Mouse (Mus musculus) heart, postnatal 0 days (tissue): ENCODE results near the gene Fer. TPM values are rescaled to one million over a fixed set of nuclear protein-coding genes. Genes with fewer than 3 reads are reported as not detected.

ENCODE experiments used
- ATAC-seq: fragments of 200-750 bp; cut with Nextera tagmentation; 2 replicates; pipeline ENCODE4 v1.8.0; 2017; ENCODE audit warnings: low read depth, moderate number of reproducible peaks, moderate library complexity; ENCODE audit not compliant: insufficient read depth
- DNase-seq: peaks from one replicate; pipeline ENCODE4 v3.0.0-alpha.2; 2016; ENCODE audit warnings: low spot score
- H3K27ac ChIP-seq: fragments of 300-500 bp; sonication (generic); 2 replicates; pipeline ENCODE4 v1.5.1; 2014; ENCODE audit warnings: low read depth, mild to moderate bottlenecking
- H3K27me3 ChIP-seq: fragments of 300-500 bp; sonication (generic); 2 replicates; pipeline ENCODE4 v1.6.1; 2014; ENCODE audit warnings: low read length, mixed read lengths; ENCODE audit not compliant: control insufficient read depth, insufficient read depth
- H3K36me3 ChIP-seq: fragments of 300-500 bp; sonication (generic); replicated peaks from 2 replicates; pipeline ENCODE4 v1.6.1; 2014; ENCODE audit warnings: low read length, mixed read lengths; ENCODE audit not compliant: control insufficient read depth, insufficient read depth
- H3K4me1 ChIP-seq: fragments of 300-500 bp; sonication (generic); 2 replicates; pipeline ENCODE4 v1.6.1; 2014; ENCODE audit warnings: antibody characterized with exemption; ENCODE audit not compliant: control insufficient read depth, insufficient read depth
- H3K4me2 ChIP-seq: fragments of 300-500 bp; sonication (generic); 2 replicates; pipeline ENCODE4 v1.6.1; 2014; ENCODE audit warnings: low read depth, mild to moderate bottlenecking, low read length, moderate library complexity
- H3K4me3 ChIP-seq: fragments of 300-500 bp; sonication (generic); 2 replicates; pipeline ENCODE4 v1.5.1; 2014; ENCODE audit warnings: low read depth, low read length
- H3K9ac ChIP-seq: fragments of 300-500 bp; sonication (generic); replicated peaks from 2 replicates; pipeline ENCODE4 v1.6.1; 2014; ENCODE audit warnings: low read depth, low read length, mixed read lengths
- H3K9me3 ChIP-seq: fragments of 300-500 bp; sonication (generic); replicated peaks from 2 replicates; pipeline ENCODE4 v1.6.1; 2016; ENCODE audit warnings: low read length; ENCODE audit not compliant: control insufficient read depth
- CTCF ChIP-seq: IDR thresholded peaks from 2 replicates; pipeline ENCODE4 v1.5.1; 2016; ENCODE audit warnings: antibody characterized with exemption, control low read depth, low read depth
- EP300 ChIP-seq: IDR thresholded peaks from 2 replicates; pipeline ENCODE4 v1.6.1; 2016; ENCODE audit warnings: antibody characterized with exemption, low read depth
- WGBS: fragments of 180-500 bp; shearing (Covaris S2); extraction: QIAGEN DNeasy Blood & Tissue Kit; methylation state at CpG from one replicate; pipeline ENCODE4 v1.1.7; 2014; 5-methylcytosine and 5-hydroxymethylcytosine counted together
- polyA plus RNA-seq: library from polyadenylated mRNA; unstranded; fragments of >200 nt; fragmentation: Nextera tagmentation; extraction: Ambion mirVana; gene quantifications from 2 replicates; pipeline ENCODE4 v1.2.1, GENCODE M21; 2015
- total RNA-seq: library from RNA; depleted of rRNA; stranded (reverse); fragments of >200 nt; gene quantifications from 2 replicates; pipeline ENCODE4 v1.2.3, GENCODE M21; 2014; ENCODE audit warnings: low replicate concordance; rRNA removed

The Fer gene
- total and polyA plus RNA-seq, 2 experiments from 2014 or later = 12.4 to 16.2 TPM

GRCm38 (mm10) chr17:64182599-64182998 is 319.7 kb downstream of the Fer start:
- 82% methylated on average over 3 of the region's 3 CpGs for WGBS
- Histone ChIP-seq H3K27me3 (no peaks in the 10 kb centered on the region), H3K9ac (no peak overlapping the region), H3K36me3 (no peaks in the 10 kb centered on the region), H3K9me3 (no peaks in the 10 kb centered on the region), H3K4me3 (no peak overlapping the region), H3K4me1 (no peaks in the 10 kb centered on the region), H3K27ac (no peak overlapping the region), H3K4me2 (no peak overlapping the region)
- TF ChIP-seq CTCF = no peak
- no peak for TF ChIP-seq EP300
- no peak for DNase-seq
- no peak for ATAC-seq

GRCm38 (mm10) chr17:64183196-64183595 is 320.3 kb downstream of the Fer start:
- Histone ChIP-seq H3K27me3 (no peaks in the 10 kb centered on the region), H3K9ac (no peak overlapping the region), H3K4me3 (no peak overlapping the region), H3K4me2 (no peak overlapping the region), H3K9me3 (no peaks in the 10 kb centered on the region), H3K4me1 (no peaks in the 10 kb centered on the region), H3K36me3 (no peaks in the 10 kb centered on the region), H3K27ac (no peak overlapping the region)
- no peak for ATAC-seq
- WGBS = 23% methylated on average over 5 of the region's 5 CpGs
- TF ChIP-seq EP300 (no peak), CTCF (no peak)
- DNase-seq = no peak

Other genes starting within 250 kb of the Fer start
- gene A930002H24Rik, start 729 bp downstream of the Fer start, total RNA-seq = 13.4 and 21.1 TPM in 2 replicates
- gene A930002H24Rik, start 729 bp downstream of the Fer start, polyA plus RNA-seq = 2.9 and 3.1 TPM in 2 replicates